Mouse (Mus musculus) common myeloid progenitor, adult 5-6 weeks (primary cell): ENCODE results near the gene Rpusd3. TPM values are rescaled to one million over a fixed set of nuclear protein-coding genes. Genes with fewer than 3 reads are reported as not detected.

Experiments used
- ATAC-seq: replicated peaks from 2 replicates; pipeline ENCODE4 v1.8.0; 2016; ENCODE audit warnings: low read depth, mild to moderate bottlenecking, moderate TSS enrichment, inconsistent platforms; ENCODE audit not compliant: poor library complexity, severe bottlenecking
- total RNA-seq: library from RNA; stranded (forward); fragments of 200-1000, 187-1606 nt; gene quantifications from 2 replicates; pipeline ENCODE4 v1.2.3, GENCODE M21; 2017

Gene Rpusd3
- total RNA-seq = 5.5 and 9.0 TPM in 2 replicates

GRCm38 (mm10) chr6:113419199-113419587 lies at the start of gene Rpusd3:
Rpusd3 (minus strand) TSS chr6:113419340.
- peak; percentile 99 for ATAC-seq

- 0 out of 2 replicates have a peak, but pooled peaks have one; percentile 1 for ATAC-seq
These were observed 49.4 kb upstream of the Rpusd3 start for GRCm38 (mm10) chr6:113468512-113468911.

- no peak for ATAC-seq
These were observed 46.5 kb upstream of the Rpusd3 start for GRCm38 (mm10) chr6:113465602-113466001.

- no peak for ATAC-seq
These were observed 44.9 kb upstream of the Rpusd3 start for GRCm38 (mm10) chr6:113464040-113464439.

GRCm38 (mm10) chr6:113458635-113459034 lies 39.5 kb upstream of the Rpusd3 start:
- peak; percentile 36; the same call in 1 of the 2 replicates for ATAC-seq

- peak; percentile 77 for ATAC-seq
These were observed 38.9 kb upstream of the Rpusd3 start, which contains the start of gene Il17re for GRCm38 (mm10) chr6:113457952-113458534. Il17re (plus strand) TSS chr6:113458484.

GRCm38 (mm10) chr6:113455007-113455406 lies 35.9 kb upstream of the Rpusd3 start:
- ATAC-seq = no peak

GRCm38 (mm10) chr6:113451839-113452238 lies 32.7 kb upstream of the Rpusd3 start:
- no peak for ATAC-seq

- ATAC-seq = no peak
These were observed 28.5 kb upstream of the Rpusd3 start for GRCm38 (mm10) chr6:113447639-113448038.

- no peak for ATAC-seq
These were observed 25.2 kb upstream of the Rpusd3 start for GRCm38 (mm10) chr6:113444207-113444965.

- ATAC-seq = peak; percentile 30; the same call in 1 of the 2 replicates
These were observed 24.0 kb upstream of the Rpusd3 start for GRCm38 (mm10) chr6:113443091-113443490.

- peak; percentile 85 for ATAC-seq
These were observed 23.4 kb upstream of the Rpusd3 start, which contains the start of gene Jagn1 for GRCm38 (mm10) chr6:113442442-113443090. Jagn1 (plus strand) TSS chr6:113442569.

- ATAC-seq = peak; percentile 14
These were observed 22.9 kb upstream of the Rpusd3 start for GRCm38 (mm10) chr6:113442087-113442441.

GRCm38 (mm10) chr6:113441147-113441680 lies 22.1 kb upstream of the Rpusd3 start:
- peak; percentile 83 for ATAC-seq

- no peak for ATAC-seq
These were observed 21.5 kb upstream of the Rpusd3 start for GRCm38 (mm10) chr6:113440686-113441085.

GRCm38 (mm10) chr6:113438721-113439430 lies 19.7 kb upstream of the Rpusd3 start:
- no peak for ATAC-seq

- no peak for ATAC-seq
These were observed 18.0 kb upstream of the Rpusd3 start for GRCm38 (mm10) chr6:113437135-113437534.

- ATAC-seq = no peak
These were observed 16.6 kb upstream of the Rpusd3 start, which contains the start of gene Cidec for GRCm38 (mm10) chr6:113435664-113436205. Cidec (minus strand) TSS chr6:113435760.

- no peak for ATAC-seq
These were observed 15.6 kb upstream of the Rpusd3 start for GRCm38 (mm10) chr6:113434691-113435090.

GRCm38 (mm10) chr6:113433661-113434060 lies 14.5 kb upstream of the Rpusd3 start:
- ATAC-seq = no peak
